Mouse (Mus musculus) kidney, postnatal 14 days (tissue): ENCODE data around the gene Xrcc4.
A peak's percentile ranks its signal among the peaks of the same experiment; 100 is the strongest.

Experiments
- DNase-seq: peaks from one replicate; pipeline ENCODE4 v3.0.0; 2022; ENCODE audit warnings: mixed read lengths

Gene Xrcc4

DNA sequence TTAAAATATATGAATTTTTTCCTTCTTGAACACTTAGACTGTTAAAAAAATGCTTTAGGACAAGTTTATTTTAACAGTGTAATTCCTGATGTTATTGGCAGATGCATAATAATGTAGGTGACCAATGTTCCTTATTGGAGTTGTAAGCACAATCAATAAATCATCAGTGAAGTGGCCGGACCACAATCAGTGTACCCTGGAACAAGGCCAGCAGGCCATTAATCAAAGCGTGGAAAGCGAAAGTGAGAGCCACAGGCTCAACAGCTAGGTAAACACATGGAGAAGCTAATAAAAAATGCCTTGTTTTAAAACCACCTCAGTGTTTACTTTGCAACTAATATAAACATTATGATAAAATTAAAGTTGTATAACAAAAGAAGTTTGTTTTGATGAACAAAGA, 159.9 kb downstream of the Xrcc4 start:
- peak; percentile 66 for DNase-seq

DNA sequence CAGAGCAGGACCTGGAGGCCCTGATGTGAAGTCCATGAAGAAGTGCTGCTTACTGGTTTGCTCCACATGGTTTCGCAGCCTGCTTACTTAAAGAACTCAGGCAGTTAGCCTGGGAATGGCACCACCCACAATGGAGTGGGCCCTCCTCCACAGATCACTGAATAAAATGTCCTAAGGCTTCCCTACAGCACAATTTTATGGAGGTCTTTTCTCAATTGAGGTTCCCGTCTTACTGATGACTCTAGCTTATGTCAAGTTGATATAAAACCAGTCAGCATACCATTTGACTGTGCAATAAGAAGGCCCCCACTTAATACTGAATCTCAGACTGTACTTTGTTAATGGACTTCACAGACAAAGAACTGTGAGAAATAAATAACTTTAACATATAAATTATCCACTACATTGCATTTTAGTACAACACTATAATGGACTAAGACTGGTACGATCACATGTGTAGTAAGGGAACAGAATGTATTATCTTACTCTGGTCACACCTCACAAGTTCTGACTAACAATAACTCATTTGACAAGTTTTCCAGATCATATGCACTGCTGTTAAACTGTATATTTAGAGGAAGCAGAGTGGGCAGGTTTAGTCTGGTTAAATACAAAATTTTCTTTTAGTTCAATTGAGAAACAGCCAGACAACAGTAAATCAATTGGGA, 170.5 kb downstream of the Xrcc4 start:
- DNase-seq, result no peak

DNA sequence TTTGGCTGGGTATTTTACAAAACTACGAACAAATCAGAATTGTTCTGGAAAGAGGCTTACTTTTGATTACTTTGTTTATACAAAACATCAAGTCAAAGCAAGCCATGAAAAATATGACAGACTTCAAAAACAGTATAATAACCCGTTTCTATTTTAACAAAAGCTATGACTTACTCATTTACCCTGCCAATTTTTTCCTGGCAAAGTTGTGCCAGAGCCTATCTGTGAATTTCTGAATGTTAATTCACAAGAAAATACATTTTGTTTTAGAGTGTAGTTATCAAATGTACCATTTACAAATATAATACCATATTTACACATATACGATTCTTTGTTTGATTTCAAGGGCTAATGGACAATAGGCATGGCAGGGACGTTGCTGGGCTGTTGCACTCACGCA, 175.1 kb downstream of the Xrcc4 start:
- DNase-seq, result no peak

DNA sequence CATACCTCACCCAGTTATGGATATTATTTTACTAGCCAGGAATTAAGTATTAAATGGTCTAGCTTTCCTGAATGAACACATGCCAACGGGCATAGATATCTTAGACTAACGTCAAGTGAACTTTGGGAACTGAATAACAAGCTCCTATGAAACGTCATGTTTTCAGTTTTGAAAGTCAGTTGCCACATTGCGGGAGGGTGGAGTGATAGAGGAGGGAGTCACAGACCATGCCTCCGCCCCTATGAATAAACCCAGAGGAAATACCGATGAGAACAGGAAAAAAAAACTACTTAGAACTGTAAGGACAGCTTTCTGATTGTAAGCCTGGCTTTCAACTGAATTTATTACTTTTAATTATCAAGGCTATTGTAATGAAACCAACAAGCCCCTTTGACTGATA, 175.5 kb downstream of the Xrcc4 start:
- DNase-seq, result no peak

DNA sequence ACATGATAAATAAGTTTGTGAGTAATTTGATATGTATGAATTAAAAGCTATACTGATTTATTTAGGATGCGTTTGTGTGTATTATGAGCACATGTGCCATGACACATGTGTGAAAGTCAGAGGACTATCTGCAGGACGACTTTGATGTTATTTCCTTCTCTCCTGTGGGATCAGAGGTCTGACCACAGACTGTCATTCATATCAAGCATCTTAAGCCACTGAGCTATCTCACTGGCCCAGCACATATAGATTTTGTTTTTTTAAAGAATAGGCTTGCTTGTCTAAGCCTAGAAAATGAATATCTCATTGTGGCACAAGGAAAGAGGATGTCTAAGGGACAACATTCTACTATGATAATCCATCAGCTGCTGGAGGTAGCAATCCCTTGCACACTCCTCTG, 183.3 kb downstream of the Xrcc4 start:
- no peak for DNase-seq

DNA sequence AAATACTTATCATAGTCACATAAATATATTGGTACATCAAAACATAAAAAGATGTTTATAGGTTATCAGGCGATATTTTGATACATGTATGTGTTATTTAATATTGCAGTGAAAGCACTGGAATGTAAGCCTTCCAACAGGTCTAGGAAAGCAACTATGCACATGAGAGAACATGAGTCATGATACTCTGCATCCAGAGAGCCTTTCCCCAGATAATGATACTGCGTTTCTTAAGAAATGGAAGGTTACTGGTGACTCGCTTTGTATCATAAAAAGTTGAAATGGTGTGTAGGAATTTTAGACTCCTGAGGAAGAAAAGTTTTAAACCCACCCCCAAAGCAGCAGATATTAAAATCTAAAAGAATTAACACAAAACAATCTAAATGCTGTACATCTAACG, 190.3 kb downstream of the Xrcc4 start:
- DNase-seq, result no peak

DNA sequence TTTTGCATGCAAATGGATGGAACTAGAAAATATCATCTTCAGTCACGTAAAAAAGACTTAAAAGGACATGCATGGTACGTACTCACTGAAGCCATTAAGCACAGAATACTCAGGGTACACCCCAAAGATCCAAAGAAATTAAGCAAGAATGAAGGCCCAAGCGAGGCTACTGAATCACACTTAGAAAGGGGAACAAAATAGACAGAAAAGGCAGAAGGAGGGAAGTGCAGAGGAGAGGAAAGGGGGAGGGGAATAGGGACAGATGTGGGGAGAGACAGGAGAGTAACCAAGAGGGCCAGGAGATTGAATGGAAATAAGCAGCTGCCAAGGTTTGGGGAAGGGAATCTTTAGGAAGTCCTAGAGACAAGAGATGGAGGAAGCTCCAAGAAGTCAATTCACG, 197.3 kb downstream of the Xrcc4 start:
- DNase-seq, result no peak

DNA sequence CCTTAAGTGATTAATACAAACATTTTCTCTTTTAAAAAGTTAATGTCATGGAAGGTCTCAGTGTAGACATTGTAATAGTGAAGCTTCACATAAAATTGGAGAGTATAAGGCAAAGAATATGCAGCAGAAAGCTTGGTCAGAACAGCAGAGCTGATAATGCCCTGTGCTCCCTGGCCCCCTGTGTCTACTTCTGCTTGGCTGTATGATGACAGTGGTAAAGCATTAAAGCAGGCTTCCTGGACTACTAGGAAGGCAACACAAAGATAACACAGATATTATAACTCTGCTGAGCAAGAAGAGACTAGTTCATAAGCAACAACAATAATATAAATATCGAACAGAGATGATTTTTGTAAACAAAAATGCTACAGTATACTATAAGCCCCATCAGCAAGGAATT, 199.2 kb downstream of the Xrcc4 start:
- no peak for DNase-seq

DNA sequence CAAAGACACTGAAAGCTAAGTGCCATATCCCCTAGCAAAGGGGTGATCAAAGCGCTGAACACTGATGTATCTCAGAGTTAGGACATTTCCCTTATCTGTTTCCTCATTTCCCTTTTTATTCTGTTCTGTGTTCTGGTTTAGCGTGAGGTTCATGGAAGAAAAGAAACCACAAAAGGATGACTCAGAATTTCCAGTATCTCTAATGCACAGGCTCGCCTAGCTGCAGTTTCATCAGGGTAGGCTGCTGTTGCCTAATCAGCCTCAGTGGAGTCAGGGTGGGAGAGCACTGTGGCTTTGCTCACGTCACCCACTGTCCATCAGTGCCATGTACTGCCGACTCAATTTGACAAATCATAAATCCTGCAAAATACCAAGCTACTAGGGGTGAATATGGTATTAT, 200.3 kb downstream of the Xrcc4 start:
- no peak for DNase-seq

DNA sequence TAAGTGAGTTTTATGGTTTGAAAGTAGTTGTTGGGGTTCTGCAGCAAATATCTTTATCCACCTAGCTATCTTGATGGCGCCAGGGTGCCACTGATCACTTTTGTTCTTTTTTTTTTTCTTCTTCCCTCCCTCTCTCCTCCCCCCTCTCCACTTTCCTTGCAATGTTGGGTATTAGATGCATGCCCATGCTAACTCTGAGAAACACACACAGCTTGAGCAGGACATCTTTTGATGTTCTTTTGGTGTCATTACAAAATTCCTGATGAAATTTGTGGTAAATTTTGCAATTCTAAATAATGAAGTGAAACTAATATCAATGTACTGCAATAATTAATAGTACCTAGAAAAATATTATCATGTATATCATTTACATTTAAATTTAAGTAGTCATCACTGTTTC, 205.9 kb downstream of the Xrcc4 start:
- no peak for DNase-seq

DNA sequence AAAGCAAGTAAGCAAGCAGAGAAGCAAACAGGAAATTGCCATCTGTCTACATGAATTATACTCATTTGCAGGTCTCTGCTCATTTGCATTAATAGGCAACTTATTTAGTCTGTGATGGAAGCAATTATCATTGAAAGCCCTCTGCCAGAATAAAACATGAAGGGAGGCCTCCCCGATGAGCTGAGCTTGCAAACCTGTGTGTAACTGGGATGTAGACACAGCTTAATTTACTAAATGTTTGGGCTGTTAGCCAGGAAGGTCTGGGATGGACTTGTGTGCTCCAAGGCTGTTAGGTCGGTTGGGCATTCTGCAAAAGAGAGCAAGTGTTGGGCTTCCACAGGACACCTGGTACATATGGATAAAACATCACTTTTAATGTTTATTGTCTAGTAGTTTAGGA, 208.1 kb downstream of the Xrcc4 start:
- no peak for DNase-seq

DNA sequence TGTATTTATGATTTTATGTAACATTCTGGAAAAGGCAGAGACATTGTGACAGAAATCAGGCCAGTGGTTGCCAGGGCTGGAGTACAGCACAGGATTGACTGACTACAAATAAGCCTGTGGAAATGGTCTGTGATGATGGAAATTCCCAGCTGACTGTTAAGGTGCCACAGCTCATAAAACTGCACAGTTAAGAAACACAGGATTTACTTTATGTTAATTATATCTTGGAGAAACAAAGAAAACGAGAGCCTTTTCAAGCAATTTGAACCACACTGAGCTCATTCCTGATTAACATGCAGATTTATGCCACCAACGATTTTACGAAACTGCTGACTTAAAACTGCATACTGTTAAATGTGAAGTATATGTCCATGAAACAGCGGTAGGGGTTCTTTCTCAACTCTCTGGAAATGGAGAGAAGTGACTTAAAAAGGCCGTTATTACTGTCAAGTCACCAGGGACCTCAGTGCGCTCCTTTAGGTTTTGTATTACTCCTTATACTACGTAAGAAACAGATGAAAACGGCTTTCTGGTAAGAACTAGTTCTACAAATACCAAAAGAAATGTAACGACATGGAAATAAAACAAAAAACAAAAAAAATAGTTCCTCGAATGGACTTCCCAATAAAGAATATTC, 210.5 kb downstream of the Xrcc4 start:
- no peak for DNase-seq

DNA sequence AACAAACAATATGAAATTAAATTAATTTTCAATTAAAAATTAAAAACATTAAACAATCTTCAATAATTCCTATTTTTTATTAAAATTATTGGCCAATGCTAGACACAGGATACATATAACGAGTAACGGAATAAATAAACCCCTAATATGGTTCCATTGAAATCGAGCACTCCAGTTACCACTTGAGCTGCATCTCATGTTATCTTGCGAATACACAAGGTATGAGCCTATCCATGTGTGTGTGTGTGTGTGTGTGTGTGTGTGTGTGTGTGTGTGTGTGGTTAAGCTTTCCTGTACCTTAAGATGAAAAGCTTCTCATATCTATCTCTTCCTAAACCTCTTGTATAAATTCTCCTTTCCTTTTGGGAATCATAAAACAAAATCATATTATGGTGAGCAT, 213.9 kb downstream of the Xrcc4 start:
- DNase-seq, result no peak

DNA sequence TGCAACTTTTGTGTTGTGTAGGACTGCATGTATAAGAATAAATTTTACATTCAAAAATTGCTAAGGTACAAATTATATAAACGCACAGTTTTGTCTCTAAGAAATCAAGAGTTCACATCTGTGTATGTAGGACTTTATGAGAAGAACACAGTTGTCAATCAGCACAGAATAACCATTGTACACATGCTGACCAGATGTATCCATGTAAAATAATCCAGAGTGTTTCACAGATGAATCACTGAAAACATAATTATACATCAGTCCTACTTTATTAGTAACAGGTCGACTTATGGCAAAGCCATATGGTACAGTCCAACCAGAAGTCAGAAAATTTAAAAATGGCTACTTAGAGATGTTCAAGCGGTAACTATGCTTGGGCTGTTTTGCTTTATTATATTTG, 216.7 kb downstream of the Xrcc4 start:
- DNase-seq, result no peak

DNA sequence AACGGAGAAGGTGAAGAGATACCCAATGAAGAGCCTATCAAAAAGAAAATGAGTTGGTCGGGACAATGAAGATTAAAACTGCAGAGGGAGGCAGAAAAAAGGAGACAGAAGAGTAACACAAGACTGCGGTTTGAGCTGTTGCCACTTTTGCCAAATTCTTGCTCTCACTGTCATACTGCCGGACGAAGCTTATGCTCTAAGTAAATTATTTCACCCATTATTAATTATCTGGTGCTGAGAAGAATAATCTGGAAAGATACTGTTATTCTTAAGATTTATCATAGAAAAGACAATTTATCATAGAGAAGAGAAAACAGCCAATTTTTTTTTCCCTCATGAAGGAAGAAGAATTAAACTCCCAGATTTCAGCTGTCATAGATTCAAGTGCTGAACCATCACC, 235.3 kb downstream of the Xrcc4 start:
- DNase-seq, result no peak

DNA sequence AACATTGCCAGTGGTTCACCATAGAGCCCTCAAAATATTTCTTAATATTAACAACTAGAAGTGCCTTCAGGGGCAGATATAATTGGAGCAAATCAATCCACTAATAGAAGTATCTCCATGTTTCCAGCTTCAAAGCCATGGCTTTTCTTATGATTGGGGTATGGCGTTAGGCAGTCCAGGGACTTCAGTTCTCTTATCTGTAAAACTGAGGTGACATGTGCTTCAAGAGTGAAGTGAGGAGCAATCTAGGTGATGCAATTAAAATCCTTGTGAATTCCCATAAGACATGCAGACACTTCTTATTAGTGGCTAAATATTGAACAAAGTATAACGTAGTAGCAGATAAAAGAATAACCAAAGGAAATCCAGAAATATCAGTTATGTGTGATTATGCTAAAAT, 238.7 kb downstream of the Xrcc4 start:
- DNase-seq, result no peak

DNA sequence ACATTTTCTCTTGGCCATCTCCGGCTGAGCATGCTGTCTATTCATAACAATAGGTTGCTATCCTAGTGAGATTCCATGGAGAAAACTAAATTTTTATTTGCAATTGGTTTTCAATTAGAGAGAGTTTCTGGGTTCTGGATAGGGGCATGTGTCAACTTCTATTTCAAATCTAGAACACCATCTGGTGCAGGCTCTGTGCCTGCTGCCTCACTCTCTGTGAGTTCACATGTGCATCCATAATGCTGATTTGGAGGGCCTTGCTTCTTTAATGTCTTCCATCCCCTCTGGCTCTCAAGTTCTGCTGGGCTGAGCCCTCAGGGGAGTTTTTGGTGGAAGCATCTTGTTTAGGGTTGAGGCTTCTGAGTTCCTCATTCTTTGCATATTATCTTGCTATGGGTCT, 239.5 kb downstream of the Xrcc4 start:
- no peak for DNase-seq

DNA sequence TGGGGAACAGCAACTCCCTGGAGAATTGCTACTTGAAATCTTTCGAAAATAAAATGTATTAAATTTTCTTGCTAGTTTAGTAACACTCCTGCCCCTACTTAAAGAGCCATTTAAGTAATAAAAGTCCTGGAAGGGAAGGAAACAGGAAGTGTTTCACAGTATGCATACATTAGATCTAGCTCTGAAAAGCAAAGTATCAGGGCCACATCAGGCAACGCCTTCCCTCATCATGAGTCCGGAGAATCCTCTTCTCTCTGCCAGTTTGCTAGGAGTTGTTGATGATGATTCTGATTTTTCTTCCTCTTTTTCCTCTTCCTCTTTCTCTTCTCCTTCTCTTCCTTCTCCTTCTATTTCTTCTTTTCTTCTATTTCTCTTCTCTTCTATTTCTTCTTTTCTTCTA, 250.8 kb downstream of the Xrcc4 start:
- DNase-seq, result no peak

DNA sequence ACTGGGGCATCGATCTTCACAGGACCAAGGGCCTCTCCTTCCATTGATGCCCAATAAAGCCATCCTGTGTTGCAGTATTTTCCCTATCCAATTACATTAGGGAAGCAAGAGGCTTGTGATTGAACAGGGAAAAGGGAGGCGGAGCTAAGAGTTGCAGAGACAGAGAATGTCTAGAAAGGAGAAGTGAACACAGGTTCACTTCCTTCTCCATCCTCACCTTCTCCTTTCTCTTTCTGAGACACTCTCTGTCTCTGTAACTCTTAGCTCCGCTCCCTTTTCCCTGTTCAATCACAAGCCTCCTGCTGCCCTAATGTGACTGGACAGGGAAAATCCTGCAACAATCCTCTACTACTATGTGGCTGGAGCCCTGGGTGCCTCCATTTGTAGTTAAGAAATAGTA, 254.9 kb downstream of the Xrcc4 start:
- DNase-seq, result no peak

DNA sequence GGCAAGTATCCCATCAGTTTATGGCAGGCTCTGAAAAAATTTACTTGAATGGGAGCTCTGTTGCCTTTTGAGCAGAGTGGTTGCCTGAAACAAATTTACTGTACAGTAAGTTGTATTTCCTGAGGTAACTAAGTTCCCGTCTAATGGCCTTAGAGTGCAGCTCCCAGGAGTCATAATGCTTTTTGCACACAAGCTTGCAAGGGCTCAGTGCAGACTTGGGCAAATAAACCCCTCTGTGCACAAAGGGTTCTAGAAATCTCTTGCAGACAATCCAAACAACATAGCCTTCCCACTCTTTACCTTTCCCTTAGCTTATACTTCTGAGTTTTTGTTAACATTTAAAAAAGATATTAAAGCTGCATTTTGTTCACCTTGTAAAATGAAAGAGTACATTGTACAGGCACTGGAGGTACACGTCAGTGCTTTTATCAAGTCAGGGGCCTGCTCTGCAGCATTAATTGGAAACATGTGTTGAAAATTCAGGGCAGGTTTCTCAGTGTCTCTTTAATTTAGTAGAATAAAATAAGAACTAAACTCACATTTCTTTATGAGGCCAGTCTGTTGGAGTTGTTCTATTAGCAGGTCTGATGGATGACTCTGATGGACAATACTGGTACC, 256.2 kb downstream of the Xrcc4 start:
- DNase-seq, result no peak

DNA sequence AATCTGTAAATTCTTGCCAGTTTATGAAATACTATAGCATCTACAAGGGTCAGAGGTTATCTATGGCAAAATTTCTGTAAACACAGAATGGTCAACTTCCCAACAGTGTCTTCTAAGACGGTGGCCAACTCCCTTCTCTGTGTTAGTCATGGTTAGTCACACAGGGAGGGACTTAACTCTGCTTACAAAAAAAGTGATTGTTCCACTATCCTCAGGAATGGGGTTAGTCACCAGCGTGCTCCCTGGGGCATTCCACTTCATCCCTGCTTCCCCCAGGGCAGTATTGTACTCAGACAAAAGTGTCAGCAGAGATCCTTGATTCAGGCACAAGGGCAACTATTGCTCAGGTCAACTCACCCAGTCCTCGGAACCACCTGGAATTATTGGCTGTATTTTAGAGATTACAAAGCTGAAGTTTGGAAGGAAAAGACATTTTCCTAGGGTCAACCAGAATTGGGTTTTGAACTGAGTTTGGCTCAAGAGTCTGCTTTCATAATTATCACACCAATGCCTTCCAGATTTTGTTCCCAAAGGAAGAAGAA, 260.9 kb downstream of the Xrcc4 start:
- no peak for DNase-seq

DNA sequence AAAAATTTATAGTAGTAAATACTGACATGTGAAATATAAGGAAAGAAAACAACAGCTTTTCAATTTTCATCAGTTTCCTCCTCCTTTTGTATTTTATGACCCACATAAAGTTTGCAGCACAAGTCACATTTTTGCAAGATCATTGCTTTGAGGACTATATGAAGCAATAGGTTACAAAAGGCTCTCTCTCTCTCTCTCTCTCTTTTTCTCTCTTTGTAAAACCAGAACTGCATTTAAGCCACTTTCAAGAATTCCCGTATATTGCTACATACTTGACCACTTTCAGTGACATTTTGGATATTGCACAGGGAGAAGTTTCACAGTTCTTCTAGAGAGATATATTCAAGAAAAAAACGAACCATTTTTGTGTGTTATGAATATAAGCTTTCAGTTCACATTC, 261.6 kb downstream of the Xrcc4 start:
- DNase-seq, result no peak

DNA sequence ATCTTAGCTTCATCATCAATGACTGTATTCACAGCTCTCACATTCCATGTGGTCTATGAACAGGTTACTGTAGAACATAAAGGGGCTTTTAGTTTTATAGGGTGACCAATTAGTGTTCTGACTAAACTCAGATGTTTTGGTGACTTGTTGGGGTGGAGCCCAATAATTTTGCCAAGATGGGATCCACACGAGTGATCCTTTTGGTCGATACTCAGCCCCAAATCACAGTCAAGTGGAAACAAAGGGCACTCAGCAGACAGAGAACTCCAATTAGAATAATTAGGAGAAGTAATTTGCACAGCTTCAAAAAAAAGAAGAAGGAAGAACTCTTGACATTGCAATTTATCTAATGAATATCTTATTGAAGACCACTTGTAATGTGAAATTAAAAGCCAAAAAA, 274.9 kb downstream of the Xrcc4 start:
- DNase-seq, result no peak

DNA sequence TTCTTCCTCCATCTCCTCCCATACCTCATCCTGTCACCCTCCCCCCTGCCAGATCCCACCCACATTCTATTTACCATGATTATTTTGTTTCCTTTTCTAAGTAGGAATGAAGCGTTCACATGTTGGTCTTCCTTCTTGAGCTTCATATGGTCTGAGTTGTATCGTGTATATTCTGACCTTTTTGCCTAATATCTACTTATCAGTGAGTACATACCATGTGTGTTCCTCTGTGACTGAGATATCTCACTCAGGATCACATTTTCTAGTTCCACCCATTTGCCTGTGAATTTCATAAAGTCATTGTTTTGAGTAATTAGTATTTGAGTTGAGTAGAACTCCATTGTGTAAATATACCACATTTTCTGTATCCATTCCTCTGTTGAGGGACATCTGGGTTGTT, 277.2 kb downstream of the Xrcc4 start:
- DNase-seq, result no peak

DNA sequence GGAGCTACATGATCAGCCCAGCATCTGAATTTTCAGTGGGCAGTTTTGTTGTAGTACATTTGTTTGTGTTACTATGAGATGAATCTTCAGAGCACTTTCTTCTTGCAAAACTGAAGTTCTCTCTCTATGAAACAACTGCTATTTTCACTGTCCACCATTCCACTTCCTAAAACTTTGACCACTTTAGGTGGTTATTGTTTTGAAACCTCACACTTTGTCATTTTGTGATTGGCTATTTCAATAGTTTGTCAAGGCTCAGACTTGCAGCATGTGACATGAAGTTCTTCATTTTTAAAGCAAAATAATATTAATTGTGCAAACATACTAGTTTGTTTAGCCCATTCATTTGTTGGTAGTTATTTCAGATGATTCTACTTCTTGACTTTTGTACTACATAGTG, 280.4 kb downstream of the Xrcc4 start:
- DNase-seq, result no peak
